Mouse (Mus musculus) bone marrow, adult 2 months (tissue): ENCODE measurements around the gene Wdtc1. TPM values are rescaled to one million over a fixed set of nuclear protein-coding genes. Genes with fewer than 3 reads are reported as not detected.

Source experiments
- H3K27ac ChIP-seq: fragments of 200-500 bp; 2 replicates; pipeline ENCODE4 v1.5.1; 2012; ENCODE audit warnings: low read depth, mild to moderate bottlenecking, control low read depth, inconsistent platforms, low read length; ENCODE audit not compliant: control insufficient read depth, poor library complexity, insufficient read depth
- H3K4me1 ChIP-seq: fragments of 200-500 bp; 2 replicates; pipeline ENCODE4 v1.6.1; 2011; ENCODE audit warnings: low read length; ENCODE audit not compliant: control insufficient read depth, insufficient read depth
- H3K4me3 ChIP-seq: fragments of 200-500 bp; replicated peaks from 2 replicates; pipeline ENCODE3; 2011; ENCODE audit warnings: mild to moderate bottlenecking, low read depth, low read length, control low read depth; ENCODE audit not compliant: control insufficient read depth
- CTCF ChIP-seq: fragments of 200-500 bp; IDR thresholded peaks from 2 replicates; pipeline ENCODE4 v1.5.1; 2011; ENCODE audit warnings: low read length, control low read depth; ENCODE audit not compliant: control insufficient read depth, insufficient read depth
- POLR2A ChIP-seq: fragments of 200-500 bp; IDR thresholded peaks from 2 replicates; pipeline ENCODE4 v1.6.1; 2011; ENCODE audit warnings: low read depth, mild to moderate bottlenecking, control low read depth, low read length, borderline replicate concordance; ENCODE audit not compliant: control insufficient read depth
- WGBS: fragments of 180-500 bp; shearing (Covaris S2); methylation state at CpG from one replicate; pipeline ENCODE4 v1.1.7; 2018; 5-methylcytosine and 5-hydroxymethylcytosine counted together
- polyA plus RNA-seq: library from polyadenylated mRNA; stranded (reverse); fragments of >200 nt; gene quantifications from 2 replicates; pipeline ENCODE4 v1.2.4, GENCODE M21; 2011; ENCODE audit warnings: low replicate concordance; ENCODE audit not compliant: missing spikeins, insufficient read depth, insufficient read length

Wdtc1 gene
- polyA plus RNA-seq, 1 experiment: 14.6 TPM

DNA sequence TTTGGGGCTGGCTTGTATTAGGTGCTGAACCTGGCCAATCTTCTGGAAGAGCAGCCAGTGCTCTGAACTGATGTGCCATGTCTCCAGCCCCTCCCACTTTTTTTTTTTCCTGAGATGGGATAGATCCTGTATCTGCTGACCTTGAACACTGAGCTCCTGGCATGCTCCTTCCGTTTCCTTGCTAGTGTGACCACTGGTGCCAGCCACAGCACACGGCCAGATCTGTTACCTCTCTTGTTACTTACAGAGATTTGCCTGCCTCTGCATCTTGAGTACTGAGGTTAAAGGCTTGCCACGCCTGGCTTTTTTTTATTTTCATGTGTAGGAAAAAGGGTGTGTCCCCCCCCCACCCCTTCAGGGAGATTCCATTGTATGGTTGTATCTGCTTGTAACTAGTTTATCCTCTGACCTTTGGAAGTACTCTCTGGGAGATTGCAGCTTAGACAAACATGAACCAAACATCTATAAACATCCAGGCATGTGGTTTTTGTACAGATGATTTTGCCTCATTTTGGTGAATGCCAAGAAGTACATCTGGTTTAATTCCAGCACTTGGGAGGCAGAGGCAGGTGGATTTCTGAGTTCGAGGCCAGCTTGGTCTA is 66.7 kb downstream of the Wdtc1 start:
- H3K27ac ChIP-seq: no peak overlapping the region
- TF ChIP-seq CTCF (no peak), POLR2A (no peak)
- H3K4me3 ChIP-seq: no peak overlapping the region
- H3K4me1 ChIP-seq: peaks cover 2% of the 10 kb centered on the region; the same call in 1 of the 2 replicates
- WGBS: 70% methylated on average over 4 of the region's 4 CpGs

DNA sequence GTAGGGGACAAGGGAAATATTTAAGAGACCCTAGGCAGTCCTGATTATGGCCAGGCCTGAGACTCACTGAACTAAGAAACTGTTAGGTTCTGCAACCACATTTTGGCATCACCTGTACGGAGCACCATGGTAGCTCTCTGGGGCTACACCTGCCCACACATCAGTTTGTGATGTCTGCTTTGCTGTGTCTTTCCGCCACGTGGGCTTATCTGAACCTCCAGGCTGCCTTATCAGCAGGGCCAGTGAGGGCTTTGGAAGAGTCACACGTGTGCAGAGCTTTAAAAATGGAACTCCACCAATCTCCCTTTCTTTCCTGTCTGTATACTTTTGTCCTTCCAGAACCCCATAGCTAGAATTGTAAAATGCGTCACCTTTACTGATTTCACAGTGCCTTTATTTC is 67.3 kb downstream of the Wdtc1 start:
- TF ChIP-seq POLR2A (no peak), CTCF (no peak)
- H3K4me3 ChIP-seq: no peak overlapping the region
- 36% methylated on average over 5 of the region's 5 CpGs for WGBS
- H3K4me1 ChIP-seq: peaks cover 2% of the 10 kb centered on the region; the same call in 1 of the 2 replicates
- no peak overlapping the region for H3K27ac ChIP-seq

DNA sequence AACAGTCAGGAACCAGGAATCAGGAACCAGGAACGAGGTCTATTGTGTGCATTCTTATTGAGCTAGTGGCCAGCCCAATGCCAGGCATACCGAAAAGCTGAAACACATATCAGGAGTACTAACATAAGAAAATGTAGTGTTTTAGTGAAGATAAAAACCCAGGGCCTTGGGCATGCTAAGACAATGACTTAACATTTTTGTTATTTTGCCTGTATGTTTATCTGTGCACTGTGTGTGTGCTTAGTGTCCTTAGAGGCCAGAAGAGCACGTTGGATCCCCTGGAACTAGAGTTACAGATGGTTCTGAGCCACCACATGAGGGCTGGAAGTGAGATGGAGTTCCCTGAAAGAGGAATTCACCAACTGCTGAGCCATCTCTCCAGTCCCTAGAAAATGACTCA is 68.0 kb downstream of the Wdtc1 start:
- WGBS: 60% methylated on average over 3 of the region's 3 CpGs
- H3K27ac ChIP-seq: no peak overlapping the region
- peaks cover 2% of the 10 kb centered on the region; the same call in 1 of the 2 replicates for H3K4me1 ChIP-seq

DNA sequence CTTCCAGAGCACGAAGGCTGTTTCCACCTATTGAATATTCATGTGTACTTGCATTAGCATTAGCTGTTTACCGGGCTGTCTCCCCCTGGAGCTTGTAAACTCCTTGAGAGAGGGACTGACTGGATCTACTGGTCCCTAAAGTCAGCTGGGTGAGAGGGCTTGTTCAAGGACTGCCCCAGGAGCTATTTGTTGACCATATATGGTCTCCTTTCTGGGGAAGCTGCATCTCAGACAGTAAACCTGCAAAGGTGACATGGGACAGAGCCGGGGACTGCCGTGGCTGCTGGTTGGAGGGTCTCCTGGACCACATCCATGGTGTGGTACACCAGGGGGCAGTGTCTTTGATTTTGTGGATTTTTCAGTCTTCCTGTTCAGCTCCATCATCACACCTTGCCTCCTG is 70.6 kb downstream of the Wdtc1 start:
- Histone ChIP-seq H3K4me1 (peaks cover 3% of the 10 kb centered on the region; the same call in 1 of the 2 replicates), H3K4me3 (no peak overlapping the region), H3K27ac (no peak overlapping the region)
- no peak for TF ChIP-seq POLR2A
- TF ChIP-seq CTCF: no peak
- WGBS: 83% methylated on average over 4 of the region's 4 CpGs

More for the DNA sequence above, 68.0 kb downstream of the Wdtc1 start:
- H3K4me3 ChIP-seq: no peak overlapping the region
- TF ChIP-seq CTCF (no peak), POLR2A (no peak)

DNA sequence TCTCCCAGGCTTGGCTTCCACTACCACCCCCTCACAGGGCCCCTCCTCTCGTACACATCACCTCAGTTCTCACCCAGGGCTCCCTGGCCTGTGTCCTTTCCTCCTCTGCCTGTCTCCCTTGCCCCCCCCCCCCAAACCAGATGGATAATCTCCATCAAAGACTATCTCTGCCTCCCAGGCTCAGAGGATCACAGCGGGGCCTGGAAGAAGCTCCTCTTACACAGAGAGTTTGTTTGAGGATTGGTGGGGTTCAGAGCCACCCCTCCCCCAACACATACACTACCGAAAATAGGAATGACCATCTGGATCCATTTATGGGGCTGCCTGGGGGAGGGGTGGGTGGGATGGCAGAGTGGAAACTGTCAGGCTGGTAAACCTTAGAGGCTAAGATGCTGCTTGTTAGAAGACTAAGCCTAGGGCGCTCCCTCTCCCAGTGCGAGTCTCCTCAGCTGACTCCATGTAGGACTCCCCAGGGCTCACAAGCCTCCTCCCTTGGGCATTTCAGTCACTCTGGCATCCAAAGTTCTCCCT is 71.3 kb downstream of the Wdtc1 start:
- WGBS: 69% methylated on average over 5 of the region's 5 CpGs
- Histone ChIP-seq H3K27ac (no peak overlapping the region), H3K4me1 (peaks cover 3% of the 10 kb centered on the region; the same call in 1 of the 2 replicates), H3K4me3 (no peak overlapping the region)
- TF ChIP-seq POLR2A: no peak
- TF ChIP-seq CTCF: no peak

DNA sequence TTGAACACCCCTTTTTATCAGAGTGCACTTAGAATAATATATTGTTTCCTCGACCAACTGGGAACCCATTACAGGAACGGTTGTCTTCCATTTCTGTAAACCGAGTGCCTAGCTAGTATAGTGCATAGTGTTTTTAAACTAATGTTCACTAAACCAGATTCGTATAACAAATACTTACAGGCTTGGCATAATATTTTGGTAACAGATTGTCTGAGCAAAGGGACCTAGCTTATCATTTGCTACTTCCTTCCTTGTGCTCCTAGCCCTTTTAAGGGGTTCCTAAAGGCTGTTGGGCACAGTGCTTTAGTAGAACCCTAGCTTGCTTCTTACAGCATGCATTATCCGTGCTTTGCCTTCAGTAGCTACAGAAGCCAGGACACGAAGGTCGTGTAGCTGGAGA is 71.8 kb downstream of the Wdtc1 start:
- H3K27ac ChIP-seq: no peak overlapping the region
- peaks cover 3% of the 10 kb centered on the region; the same call in 1 of the 2 replicates for H3K4me1 ChIP-seq
- 36% methylated on average over 7 of the region's 7 CpGs for WGBS
- H3K4me3 ChIP-seq: no peak overlapping the region
- TF ChIP-seq POLR2A (no peak), CTCF (no peak)

DNA sequence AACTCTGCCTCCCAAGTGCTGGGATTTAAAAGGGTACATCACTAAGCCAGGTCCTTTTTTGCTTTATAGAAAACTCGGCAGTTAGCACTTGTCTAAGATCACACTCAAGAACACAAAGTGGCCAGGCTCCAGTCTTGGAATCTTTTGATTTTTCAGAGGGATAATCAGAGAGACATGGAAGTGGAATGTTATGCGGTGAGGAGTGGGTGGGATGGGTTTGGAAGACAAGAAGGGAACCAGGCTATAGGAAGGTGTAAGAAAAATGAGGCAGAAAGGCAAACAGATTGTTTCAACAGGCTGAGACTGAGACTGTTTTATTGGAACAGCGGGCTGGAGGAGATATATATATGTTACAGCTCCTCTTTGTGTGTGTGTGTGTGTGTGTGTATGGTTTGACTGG is 74.8 kb downstream of the Wdtc1 start:
- H3K4me3 ChIP-seq: no peak overlapping the region
- WGBS: 74% methylated on average over 3 of the region's 3 CpGs
- TF ChIP-seq POLR2A (no peak), CTCF (no peak)
- H3K4me1 ChIP-seq: peaks cover 1% of the 10 kb centered on the region; the same call in 1 of the 2 replicates
- H3K27ac ChIP-seq: no peak overlapping the region

DNA sequence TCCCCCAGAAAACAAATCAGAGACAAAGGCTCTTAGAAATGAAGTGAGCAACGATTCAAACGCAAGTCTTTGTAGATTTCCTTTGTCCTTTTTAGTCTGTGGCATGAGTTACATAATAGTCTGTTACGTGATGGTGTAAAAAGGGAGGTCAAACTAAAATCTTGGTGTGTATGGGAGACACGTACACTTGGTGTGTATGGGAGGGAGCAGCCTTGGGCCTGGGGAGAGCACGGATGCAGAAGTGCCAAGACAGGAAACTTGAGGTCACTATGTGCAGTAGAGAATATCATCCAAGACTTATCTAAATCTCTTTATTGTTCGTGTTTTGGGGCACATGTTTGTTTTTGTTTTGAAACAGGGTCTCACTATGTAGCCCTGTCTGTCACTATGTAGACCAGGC is 75.2 kb downstream of the Wdtc1 start:
- peaks cover 1% of the 10 kb centered on the region; the same call in 1 of the 2 replicates for H3K4me1 ChIP-seq
- H3K4me3 ChIP-seq: peak overlapping the region; percentile 95
- H3K27ac ChIP-seq: peak overlapping the region; percentile 89; the same call in 1 of the 2 replicates
- TF ChIP-seq POLR2A (no peak), CTCF (no peak)
- 1% methylated on average over 6 of the region's 6 CpGs for WGBS
